Mouse (Mus musculus) stomach, postnatal 0 days (tissue): ENCODE data around the gene Hspa1a. TPM values are rescaled to one million over a fixed set of nuclear protein-coding genes. Genes with fewer than 3 reads are reported as not detected.
"Not testable (repeated sequence)": the region's sequence is repeated elsewhere in the genome, so short reads cannot be mapped to it uniquely, and the experiment has no call there.

Source experiments
- ATAC-seq: fragments of 200-750 bp; cut with Nextera tagmentation; 2 replicates; pipeline ENCODE4 v1.8.0; 2017; ENCODE audit not compliant: low FRiP score, low TSS enrichment
- DNase-seq: peaks from one replicate; pipeline ENCODE4 v3.0.0-alpha.2; 2016; ENCODE audit warnings: low spot score
- H3K27ac ChIP-seq: fragments of 300-500 bp; sonication (generic); replicated peaks from 2 replicates; pipeline ENCODE4 v1.5.1; 2014; ENCODE audit warnings: mild to moderate bottlenecking, control low read depth
- H3K27me3 ChIP-seq: fragments of 300-500 bp; sonication (generic); 2 replicates; pipeline ENCODE4 v1.6.1; 2014; ENCODE audit warnings: low read length; ENCODE audit not compliant: control insufficient read depth, insufficient read depth
- H3K36me3 ChIP-seq: fragments of 300-500 bp; sonication (generic); 2 replicates; pipeline ENCODE4 v1.6.1; 2014; ENCODE audit warnings: low read length, mixed read lengths; ENCODE audit not compliant: control insufficient read depth, insufficient read depth
- H3K4me1 ChIP-seq: fragments of 300-500 bp; sonication (generic); replicated peaks from 2 replicates; pipeline ENCODE4 v1.6.1; 2014; ENCODE audit warnings: antibody characterized with exemption; ENCODE audit not compliant: control insufficient read depth, insufficient read depth
- H3K4me2 ChIP-seq: fragments of 300-500 bp; sonication (generic); replicated peaks from 2 replicates; pipeline ENCODE4 v1.6.1; 2014; ENCODE audit warnings: low read depth, mild to moderate bottlenecking, control low read depth, moderate library complexity
- H3K4me3 ChIP-seq: fragments of 300-500 bp; sonication (generic); 2 replicates; pipeline ENCODE4 v1.5.1; 2014; ENCODE audit warnings: low read depth, low read length, control low read depth
- H3K9ac ChIP-seq: fragments of 300-500 bp; sonication (generic); 2 replicates; pipeline ENCODE4 v1.6.1; 2014; ENCODE audit warnings: mild to moderate bottlenecking, low read length, control low read depth, mixed read lengths
- H3K9me3 ChIP-seq: fragments of 300-500 bp; sonication (generic); 2 replicates; pipeline ENCODE4 v1.6.1; 2016; ENCODE audit warnings: low read length; ENCODE audit not compliant: control insufficient read depth
- CTCF ChIP-seq: IDR thresholded peaks from 2 replicates; pipeline ENCODE4 v1.5.1; 2016; ENCODE audit warnings: antibody characterized with exemption, low read depth, mild to moderate bottlenecking, moderate library complexity
- EP300 ChIP-seq: optimal IDR thresholded peaks from 2 replicates; pipeline ENCODE3; 2016; ENCODE audit warnings: antibody characterized with exemption
- WGBS: fragments of 180-500 bp; shearing (Covaris S2); extraction: QIAGEN DNeasy Blood & Tissue Kit; methylation state at CpG from one replicate; pipeline ENCODE4 v1.1.7; 2014; 5-methylcytosine and 5-hydroxymethylcytosine counted together
- polyA plus RNA-seq: library from polyadenylated mRNA; unstranded; fragments of >200 nt; fragmentation: Nextera tagmentation; extraction: Ambion mirVana; gene quantifications from 2 replicates; pipeline ENCODE4 v1.2.1, GENCODE M21; 2015

The Hspa1a gene
- polyA plus RNA-seq, 1 experiment from 2014 or later: 24.1 TPM

DNA sequence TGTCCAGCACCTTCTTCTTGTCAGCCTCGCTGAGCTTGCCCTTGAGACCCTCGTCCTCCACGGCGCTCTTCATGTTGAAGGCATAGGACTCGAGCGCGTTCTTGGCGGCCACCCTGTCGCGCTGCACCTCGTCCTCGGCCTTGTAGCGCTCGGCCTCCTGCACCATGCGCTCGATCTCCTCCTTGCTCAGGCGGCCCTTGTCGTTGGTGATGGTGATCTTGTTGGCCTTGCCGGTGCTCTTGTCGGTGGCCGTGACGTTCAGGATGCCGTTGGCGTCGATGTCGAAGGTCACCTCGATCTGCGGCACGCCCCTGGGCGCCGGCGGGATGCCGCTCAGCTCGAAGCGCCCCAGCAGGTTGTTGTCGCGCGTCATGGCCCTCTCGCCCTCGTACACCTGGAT lies 14.7 kb downstream of the Hspa1a start:
- not testable (repeated sequence) for H3K4me1 ChIP-seq, ATAC-seq, H3K36me3 ChIP-seq, H3K9me3 ChIP-seq, H3K9ac ChIP-seq, H3K27me3 ChIP-seq, DNase-seq, H3K27ac ChIP-seq
- H3K4me3 ChIP-seq: 0 out of 2 replicates have a peak overlapping the region, but pooled peaks have one; percentile 10
- peak overlapping the region; percentile 23; the same call in 1 of the 2 replicates for H3K4me2 ChIP-seq
- 24% methylated on average over 29 of the region's 40 CpGs for WGBS

GRCm38 (mm10) chr17:34956340-34956739 lies 15.6 kb downstream of the Hspa1a start:
- Histone ChIP-seq H3K4me3 (no peak overlapping the region), H3K4me1 (0 out of 2 replicates have a peak, but pooled peaks cover under 1% of the 10 kb centered on the region), H3K9me3 (no peaks in the 10 kb centered on the region), H3K9ac (no peak overlapping the region), H3K36me3 (no peaks in the 10 kb centered on the region), H3K27ac (no peak overlapping the region), H3K27me3 (no peaks in the 10 kb centered on the region), H3K4me2 (no peak overlapping the region)
- TF ChIP-seq EP300 (no peak), CTCF (peak; percentile 81)
- WGBS: 31% methylated on average over 1 of the region's 1 CpGs
- DNase-seq (no peak), ATAC-seq (no peak)

GRCm38 (mm10) chr17:34955884-34956283 lies 16.1 kb downstream of the Hspa1a start:
- TF ChIP-seq EP300 (no peak), CTCF (no peak)
- H3K4me1 ChIP-seq: 0 out of 2 replicates have a peak, but pooled peaks cover 3% of the 10 kb centered on the region
- no peak overlapping the region for H3K4me3 ChIP-seq
- DNase-seq: no peak
- H3K9ac ChIP-seq: no peak overlapping the region
- H3K27me3 ChIP-seq: no peaks in the 10 kb centered on the region
- WGBS: 74% methylated on average over 3 of the region's 3 CpGs
- no peaks in the 10 kb centered on the region for H3K36me3 ChIP-seq
- H3K4me2 ChIP-seq: no peak overlapping the region
- no peak overlapping the region for H3K27ac ChIP-seq
- ATAC-seq: no peak
- no peaks in the 10 kb centered on the region for H3K9me3 ChIP-seq

DNA sequence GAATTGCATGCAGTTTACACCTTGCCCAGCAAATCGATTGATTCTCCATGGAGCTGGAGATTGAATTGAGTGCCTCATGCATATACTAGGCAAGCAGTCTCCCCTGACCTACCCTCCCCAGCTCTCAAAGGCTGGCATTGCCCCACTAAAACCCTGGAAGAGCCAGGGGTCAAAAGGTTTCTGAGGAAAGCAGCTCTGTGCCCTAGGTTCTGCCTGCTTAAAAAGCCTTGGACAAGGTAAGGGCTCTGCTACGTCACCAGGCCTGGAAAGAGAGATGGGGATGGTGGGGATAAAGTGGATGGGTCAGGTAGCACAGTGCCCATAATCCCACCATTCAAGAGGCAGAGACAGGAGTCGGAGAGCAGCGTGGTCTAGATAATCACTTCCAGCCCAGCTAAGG lies 17.1 kb downstream of the Hspa1a start:
- no peak overlapping the region for H3K9ac ChIP-seq
- ATAC-seq: no peak
- H3K27ac ChIP-seq: no peak overlapping the region
- H3K27me3 ChIP-seq: no peaks in the 10 kb centered on the region
- TF ChIP-seq EP300 (no peak), CTCF (no peak)
- H3K4me2 ChIP-seq: no peak overlapping the region
- DNase-seq: no peak
- 0 out of 2 replicates have a peak, but pooled peaks cover 5% of the 10 kb centered on the region for H3K36me3 ChIP-seq
- no peaks in the 10 kb centered on the region for H3K9me3 ChIP-seq
- 83% methylated on average over 4 of the region's 4 CpGs for WGBS
- H3K4me3 ChIP-seq: no peak overlapping the region
- H3K4me1 ChIP-seq: peaks cover 5% of the 10 kb centered on the region; the same call in 1 of the 2 replicates

DNA sequence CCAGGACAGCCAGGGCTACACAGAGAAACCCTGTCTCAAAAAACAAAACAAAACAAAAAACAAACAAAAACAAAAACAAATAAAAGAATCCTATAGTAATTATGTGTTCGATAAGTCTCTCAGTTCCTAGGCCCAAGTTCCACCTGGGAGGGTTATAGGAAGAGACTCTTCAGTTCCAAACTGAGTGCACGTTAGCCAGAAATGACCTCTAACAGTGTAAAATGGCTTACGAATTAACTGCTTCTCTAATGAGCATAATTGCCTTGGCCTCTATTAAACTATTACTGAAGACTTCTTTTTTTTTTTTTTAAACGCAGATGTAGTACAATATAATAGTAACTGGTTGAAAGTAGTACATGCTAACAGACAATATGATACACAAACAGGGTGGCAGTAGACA lies 18.1 kb downstream of the Hspa1a start:
- TF ChIP-seq EP300 (no peak), CTCF (no peak)
- Histone ChIP-seq H3K4me3 (no peak overlapping the region), H3K36me3 (0 out of 2 replicates have a peak, but pooled peaks cover 7% of the 10 kb centered on the region), H3K9me3 (no peaks in the 10 kb centered on the region), H3K27me3 (no peaks in the 10 kb centered on the region), H3K4me2 (no peak overlapping the region), H3K4me1 (peaks cover 5% of the 10 kb centered on the region; the same call in 1 of the 2 replicates), H3K27ac (no peak overlapping the region), H3K9ac (no peak overlapping the region)
- DNase-seq (no peak), ATAC-seq (no peak)
- 90% methylated on average over 4 of the region's 4 CpGs for WGBS

- no peak overlapping the region for H3K4me3 ChIP-seq
- H3K9me3 ChIP-seq: no peaks in the 10 kb centered on the region
- ATAC-seq: no peak
- TF ChIP-seq CTCF (no peak), EP300 (no peak)
- H3K27ac ChIP-seq: no peak overlapping the region
- DNase-seq: no peak
- 0 out of 2 replicates have a peak, but pooled peaks cover 7% of the 10 kb centered on the region for H3K36me3 ChIP-seq
- H3K4me2 ChIP-seq: no peak overlapping the region
- 88% methylated on average over 3 of the region's 3 CpGs for WGBS
- no peaks in the 10 kb centered on the region for H3K27me3 ChIP-seq
- H3K9ac ChIP-seq: no peak overlapping the region
- peaks cover 5% of the 10 kb centered on the region; the same call in 1 of the 2 replicates for H3K4me1 ChIP-seq
Measured at GRCm38 (mm10) chr17:34953258-34953657, 18.7 kb downstream of the Hspa1a start.
